Mouse (Mus musculus): Measurements from ENCODE around the gene Pebp1.

The Pebp1 gene

GRCm38 (mm10) chr5:117240761-117241322 is 46.6 kb downstream of the Pebp1 start:
- 4% methylated on average over 32 of the region's 32 CpGs for WGBS

GRCm38 (mm10) chr5:117240321-117240731 is 47.1 kb downstream of the Pebp1 start:
- WGBS, result 5% methylated on average over 12 of the region's 12 CpGs

GRCm38 (mm10) chr5:117239106-117239505 is 48.3 kb downstream of the Pebp1 start:
- WGBS, result 64% methylated on average over 4 of the region's 4 CpGs

- WGBS, result 91% methylated on average over 5 of the region's 5 CpGs
Measured at GRCm38 (mm10) chr5:117236540-117236939, 50.9 kb downstream of the Pebp1 start.
